Mouse (Mus musculus): ENCODE measurements at regions not wholly inside any gene's neighbourhood (a gene's known extent, or its start where the extent isn't known, plus 50 kb on each side); places are given as distances from the start of the nearest gene placed in this dataset.
A peak's percentile ranks its signal among the peaks of the same experiment; 100 is the strongest.

GRCm38 (mm10) chr11:21478191-21478590, 93.8 kb upstream of the Wdpcp start:
- DNase-seq (ENCODE audit: low spot score), result no peak

GRCm38 (mm10) chr11:21470711-21471110, 99.7 kb upstream of the Ugp2 start:
- DNase-seq (ENCODE audit: low spot score), result no peak

DNA sequence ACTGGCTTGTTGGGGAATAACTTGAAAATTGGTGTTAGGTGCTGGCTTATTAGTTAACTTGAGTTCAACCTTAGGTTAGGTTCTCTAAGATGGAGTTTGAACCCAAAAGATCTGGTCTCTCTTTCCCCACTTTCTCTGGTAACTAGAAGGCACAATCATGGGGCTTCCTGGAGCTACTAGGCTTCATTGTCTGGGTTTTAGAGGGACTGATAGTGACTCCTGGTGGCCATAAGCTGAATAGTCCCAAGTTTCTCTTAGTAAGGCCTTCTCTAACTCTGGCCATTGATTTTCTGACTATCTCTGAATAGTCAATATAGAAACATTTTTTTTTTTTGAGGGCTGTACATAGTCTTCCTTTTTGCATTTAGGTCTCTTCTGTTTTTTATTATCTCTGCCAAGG, 97.5 kb upstream of the Ugp2 start:
- peak; percentile 3 for DNase-seq (ENCODE audit: low spot score)

DNA sequence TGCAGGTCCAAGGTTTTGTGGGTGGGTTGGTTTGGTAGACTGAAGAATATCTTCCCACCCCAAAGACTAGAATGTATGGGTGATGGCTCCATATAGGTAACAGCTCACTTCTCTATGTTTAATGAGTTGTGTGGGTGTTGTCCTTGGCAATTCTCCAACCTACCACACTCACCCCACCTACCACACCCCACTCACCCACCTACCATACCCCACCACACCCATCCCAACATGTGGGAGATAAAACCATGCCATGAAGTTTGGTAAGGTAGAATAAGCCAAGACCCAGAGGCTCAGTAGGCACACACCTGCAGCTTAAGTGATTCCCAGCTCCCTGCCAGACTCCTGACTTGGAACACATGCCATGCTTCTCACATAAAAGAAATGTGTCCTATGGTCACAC, 89.0 kb upstream of the Ugp2 start:
- no peak for DNase-seq (ENCODE audit: low spot score)

- peak; percentile 30 for DNase-seq (ENCODE audit: low spot score)
Observed at GRCm38 (mm10) chr11:21453308-21454106, 82.5 kb upstream of the Ugp2 start.

DNA sequence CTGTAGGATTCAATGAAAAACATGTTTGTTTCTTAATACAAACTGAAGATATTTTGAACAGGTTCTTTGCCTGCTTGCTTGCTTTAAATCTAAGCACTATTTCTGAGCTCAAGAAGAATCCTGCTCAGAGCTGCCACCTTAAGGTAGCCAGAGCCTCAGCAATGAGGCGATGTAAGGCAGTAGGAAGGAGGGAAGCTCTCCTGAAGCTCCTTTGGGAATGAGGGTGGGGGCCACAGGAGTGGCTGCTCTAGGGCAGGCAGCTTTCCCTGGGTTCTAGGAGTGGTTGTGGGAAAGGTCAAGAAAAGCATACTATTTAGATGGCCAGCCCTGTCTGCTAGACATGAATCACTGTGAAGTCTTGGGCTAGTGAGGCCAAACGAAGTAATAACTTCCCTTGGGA, 62.7 kb upstream of the Ugp2 start:
- no peak for DNase-seq (ENCODE audit: low spot score)

DNA sequence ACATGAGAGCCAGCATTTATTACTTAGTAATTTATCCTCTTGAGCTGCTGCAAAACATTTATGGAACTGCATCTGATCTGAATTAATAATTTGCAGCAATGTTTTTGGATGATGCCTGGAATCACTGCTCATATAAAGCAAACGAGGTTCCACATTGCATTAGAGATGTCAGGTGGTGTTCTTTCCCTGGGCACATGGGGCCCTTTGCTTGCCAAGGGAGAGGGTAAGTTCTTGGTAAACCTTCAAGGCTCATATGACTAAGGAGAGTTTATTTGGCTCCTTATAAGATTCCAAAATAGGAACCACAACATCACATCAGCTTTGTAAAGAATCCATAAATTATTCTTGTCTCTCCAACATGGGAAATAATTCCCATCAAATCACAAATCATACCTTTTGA, 59.0 kb upstream of the Ugp2 start:
- no peak for DNase-seq (ENCODE audit: low spot score)

- DNase-seq (ENCODE audit: low spot score), result no peak
Observed at GRCm38 (mm10) chr11:21428749-21429148, 57.7 kb upstream of the Ugp2 start.

DNA sequence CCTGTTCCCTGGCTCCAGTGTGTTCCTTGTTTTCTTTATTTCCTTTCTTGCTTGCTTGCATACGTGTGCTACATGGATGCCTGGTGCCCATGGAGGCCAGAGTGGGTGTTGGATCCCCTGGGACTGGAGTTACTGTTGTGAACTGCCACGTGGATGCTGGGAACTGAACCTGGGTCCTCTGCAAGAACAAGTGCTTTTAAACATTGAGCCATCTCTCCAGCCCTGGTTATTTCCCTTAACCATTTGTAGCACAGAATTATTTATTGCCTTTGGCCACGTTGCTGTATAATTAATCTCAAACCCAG, 57.0 kb upstream of the Ugp2 start:
- no peak for DNase-seq (ENCODE audit: low spot score)

DNA sequence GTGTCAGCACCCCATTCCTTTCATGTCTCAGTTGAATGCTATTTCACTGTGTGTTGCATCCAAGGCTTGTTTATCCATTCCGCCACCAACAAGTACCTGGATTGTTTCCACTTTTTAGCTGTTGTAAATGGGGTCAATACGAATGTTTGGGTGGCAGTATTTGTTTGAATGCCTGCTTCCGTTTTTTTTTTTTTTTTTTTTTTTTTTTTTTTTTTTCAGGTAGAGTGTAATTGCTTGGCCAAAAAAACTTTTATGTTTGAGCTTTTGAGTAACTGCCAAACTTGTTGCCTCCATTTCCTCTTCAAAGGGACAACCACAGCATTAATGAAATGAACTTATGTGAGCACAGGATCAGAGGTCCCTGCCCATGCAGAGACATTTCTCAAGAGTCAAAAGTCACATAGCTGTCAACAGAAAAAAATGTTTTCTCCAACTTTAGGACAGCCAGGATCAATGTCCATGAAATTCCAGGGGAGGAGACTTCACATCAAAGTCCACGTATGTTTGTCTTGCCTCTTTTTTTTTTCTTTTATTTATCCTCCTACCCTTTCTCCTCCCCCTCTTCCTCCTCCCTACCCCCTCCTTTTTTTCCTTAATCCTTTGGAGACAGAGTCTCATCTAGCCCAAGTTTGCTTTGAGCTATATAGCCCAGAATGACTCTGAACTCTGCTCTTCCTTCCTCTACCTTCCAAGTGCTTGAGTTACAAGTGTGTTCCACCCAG, 56.5 kb upstream of the Ugp2 start:
- no peak for DNase-seq (ENCODE audit: low spot score)

DNA sequence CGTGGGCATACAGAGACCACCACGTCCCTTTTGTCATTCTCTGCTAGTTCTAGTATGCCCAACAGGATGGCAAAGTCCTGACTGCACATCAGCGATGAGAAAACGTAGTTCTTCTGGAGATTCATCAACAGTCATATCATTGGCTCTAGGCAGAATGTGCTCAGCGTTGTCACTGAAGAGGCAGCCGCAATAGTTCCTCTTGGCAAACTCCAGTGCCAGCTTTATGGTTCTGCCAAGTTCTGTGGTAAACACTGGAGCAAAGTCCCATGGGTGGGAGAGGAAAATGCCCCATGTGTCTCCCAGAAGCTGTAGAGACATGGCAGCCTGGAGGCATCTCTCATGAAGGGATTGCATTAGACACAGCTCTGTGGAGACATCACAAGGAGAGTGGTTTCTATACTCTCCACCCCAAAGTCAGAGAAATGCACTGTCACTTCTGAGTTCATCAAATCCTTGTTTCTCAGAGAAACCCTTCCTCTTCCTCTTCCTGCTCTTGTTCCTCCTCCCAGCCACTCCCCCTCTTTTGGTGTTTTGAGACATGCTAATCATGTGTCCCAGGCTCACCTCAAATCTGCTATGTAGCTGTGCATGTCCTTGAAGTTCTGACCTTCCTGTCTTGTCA, 54.6 kb upstream of the Ugp2 start:
- peak; percentile 1 for DNase-seq (ENCODE audit: low spot score)

DNA sequence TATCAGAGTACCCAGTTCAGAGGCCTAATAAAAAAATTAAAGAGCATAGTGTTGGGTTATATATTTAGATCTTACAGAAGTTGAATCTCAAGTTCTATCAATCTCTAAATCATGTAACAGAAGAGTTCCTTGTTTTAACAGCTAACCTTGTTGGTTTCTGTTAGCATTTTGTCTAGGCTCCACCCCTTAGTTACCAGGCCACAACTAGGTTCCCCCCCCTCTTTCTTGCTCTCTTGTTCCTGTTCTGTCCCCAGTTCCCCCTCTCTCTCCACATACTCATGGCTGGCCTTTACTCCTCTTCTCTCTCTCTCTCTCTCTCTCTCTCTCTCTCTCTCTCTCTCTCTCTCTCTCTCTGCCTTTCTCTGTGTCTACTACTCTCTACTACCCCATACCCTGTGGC, 53.3 kb upstream of the Ugp2 start:
- DNase-seq (ENCODE audit: low spot score), result no peak

- no peak for DNase-seq (ENCODE audit: low spot score)
Observed at GRCm38 (mm10) chr11:21422281-21422878, 51.4 kb upstream of the Ugp2 start.

All from T-cell, adult 2 months (primary cell).